Comparison of ENCODE assay signal across 16 mouse cellular contexts in the genomic region with DNA sequence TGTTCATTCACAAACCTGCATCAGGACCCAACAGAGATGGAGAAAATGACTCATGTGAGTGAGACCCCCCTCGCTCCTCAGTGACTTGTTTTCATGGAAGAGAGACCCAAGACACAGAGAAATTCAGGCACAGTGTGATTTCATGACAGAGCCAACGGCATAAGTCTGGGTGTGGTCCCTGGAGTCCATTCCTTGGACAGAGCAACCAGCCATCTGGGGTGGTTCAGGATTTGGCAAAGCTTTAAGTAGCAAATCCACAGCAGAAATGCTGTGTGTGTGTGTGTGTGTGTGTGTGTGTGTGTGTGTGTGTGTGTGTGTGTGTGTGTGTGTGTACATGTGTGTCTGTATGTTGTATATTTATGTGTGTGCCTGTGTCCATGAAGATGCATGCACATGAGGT.
"Had no signal": no experiment of that assay in that cellular context is flagged by ENCODE, and none has a peak within 500 bp of the region (broad histone marks: within the 10 kb centered on the region; RNA-seq: fewer than 3 reads in every experiment).

No protein-coding gene starts in this region.

- DNase-seq: gastrocnemius, adult 2 months; gastrocnemius, postnatal 10 days; gastrocnemius, postnatal 25 days; heart, adult 2 months; heart, postnatal 14 days; heart, postnatal 36 days; kidney, adult 18-20 months; kidney, adult 8-10 months; kidney, postnatal 10 days; kidney, postnatal 25 days; kidney, postnatal 4 days; liver; liver, embryonic 13.5 days had no signal

- ATAC-seq: inflammation-experienced regulatory T-cells, adult 6 months; intestine, embryonic 15.5 days; intestine, postnatal 0 days had no signal
